Mouse (Mus musculus) limb, embryonic 14.5 days (tissue): Measurements from ENCODE around the gene Dync1i1. TPM values are rescaled to one million over a fixed set of nuclear protein-coding genes. Genes with fewer than 3 reads are reported as not detected.

Experiments used
- ATAC-seq: fragments of 200-750 bp; cut with Nextera tagmentation; 2 replicates; pipeline ENCODE4 v1.8.0; 2017; ENCODE audit warnings: low read depth, moderate number of reproducible peaks, moderate TSS enrichment; ENCODE audit not compliant: low FRiP score
- DNase-seq: peaks from one replicate; pipeline ENCODE4 v3.0.0-alpha.2; 2015; ENCODE audit warnings: low spot score
- H3K27ac ChIP-seq: fragments of 300-500 bp; sonication (generic); replicated peaks from 2 replicates; pipeline ENCODE4 v1.5.1; 2014; ENCODE audit warnings: low read depth, mild to moderate bottlenecking, low read length, moderate library complexity, mixed read lengths
- H3K27me3 ChIP-seq: fragments of 300-500 bp; sonication (generic); 2 replicates; pipeline ENCODE4 v1.6.1; 2014; ENCODE audit warnings: low read length, mixed read lengths; ENCODE audit not compliant: control insufficient read depth, insufficient read depth
- H3K36me3 ChIP-seq: fragments of 300-500 bp; sonication (generic); 2 replicates; pipeline ENCODE4 v1.6.1; 2014; ENCODE audit warnings: mild to moderate bottlenecking, low read length, moderate library complexity, mixed read lengths; ENCODE audit not compliant: control insufficient read depth, insufficient read depth
- H3K4me1 ChIP-seq: fragments of 300-500 bp; sonication (generic); 2 replicates; pipeline ENCODE4 v1.6.1; 2014; ENCODE audit warnings: antibody characterized with exemption, low read length, mixed read lengths; ENCODE audit not compliant: control insufficient read depth, insufficient read depth
- H3K4me2 ChIP-seq: fragments of 300-500 bp; sonication (generic); replicated peaks from 2 replicates; pipeline ENCODE4 v1.6.1; 2014; ENCODE audit warnings: low read depth, mild to moderate bottlenecking, low read length, moderate library complexity; ENCODE audit not compliant: severe bottlenecking
- H3K4me3 ChIP-seq: fragments of 300-500 bp; sonication (generic); replicated peaks from 2 replicates; pipeline ENCODE4 v1.5.1; 2014; ENCODE audit warnings: low read length
- H3K9ac ChIP-seq: fragments of 300-500 bp; sonication (generic); 2 replicates; pipeline ENCODE4 v1.6.1; 2014; ENCODE audit warnings: mild to moderate bottlenecking, low read depth, low read length, moderate library complexity; ENCODE audit not compliant: severe bottlenecking
- H3K9me3 ChIP-seq: fragments of 300-500 bp; sonication (generic); 2 replicates; pipeline ENCODE4 v1.6.1; 2016; ENCODE audit warnings: low read length; ENCODE audit not compliant: control insufficient read depth
- POLR2A ChIP-seq: fragments of 200-500 bp; IDR thresholded peaks from 2 replicates; pipeline ENCODE4 v1.8.0; 2012; ENCODE audit warnings: inconsistent platforms, mild to moderate bottlenecking, moderate library complexity, borderline replicate concordance; ENCODE audit not compliant: insufficient read depth, insufficient read length; ENCODE audit errors: extremely low read depth
- WGBS: fragments of 180-500 bp; shearing (Covaris S2); extraction: QIAGEN DNeasy Blood & Tissue Kit; methylation state at CpG from one replicate; pipeline ENCODE4 v1.1.7; 2014; 5-methylcytosine and 5-hydroxymethylcytosine counted together
- polyA plus RNA-seq, 2 experiments: library from polyadenylated mRNA; depleted of rRNA in 1 of 2; stranded (reverse) in 1 of 2; unstranded in 1 of 2; fragments of >200 nt; fragmentation: Nextera tagmentation in 1 of 2; extraction: Ambion mirVana in 1 of 2; gene quantifications; 2 replicates each; pipeline versions ENCODE4 v1.2.1 to v1.2.3; 2012 to 2014

Gene Dync1i1
- polyA plus RNA-seq, 2 experiments = 10.0 to 12.4 TPM

DNA sequence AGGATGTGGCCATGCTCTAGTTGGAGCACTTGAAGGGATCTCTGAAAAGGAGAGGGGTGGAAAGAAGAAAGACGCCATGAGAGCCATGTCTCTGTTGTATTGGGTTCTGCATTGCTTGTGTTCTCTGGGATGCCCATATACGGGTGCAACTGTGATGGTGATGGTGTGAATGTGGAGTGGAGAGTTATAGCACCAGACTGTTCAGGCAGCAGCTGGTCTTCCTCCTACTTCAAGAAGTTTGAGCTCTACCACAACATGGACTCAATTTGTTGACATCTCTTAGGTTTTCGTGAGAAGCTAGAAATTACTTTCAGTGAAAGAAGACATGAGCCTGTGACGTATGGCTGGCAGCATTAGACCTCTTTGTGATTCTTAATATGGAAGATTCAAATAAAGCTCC, 44.8 kb downstream of the Dync1i1 start:
- H3K27me3 ChIP-seq = no peaks in the 10 kb centered on the region
- H3K4me1 ChIP-seq = no peaks in the 10 kb centered on the region
- H3K9me3 ChIP-seq = no peaks in the 10 kb centered on the region
- H3K36me3 ChIP-seq = no peaks in the 10 kb centered on the region
- ATAC-seq = no peak
- WGBS = 87% methylated on average over 4 of the region's 4 CpGs
- no peak for DNase-seq
- H3K4me2 ChIP-seq = no peak overlapping the region
- no peak overlapping the region for H3K27ac ChIP-seq
- no peak for TF ChIP-seq POLR2A
- H3K9ac ChIP-seq = no peak overlapping the region
- no peak overlapping the region for H3K4me3 ChIP-seq

DNA sequence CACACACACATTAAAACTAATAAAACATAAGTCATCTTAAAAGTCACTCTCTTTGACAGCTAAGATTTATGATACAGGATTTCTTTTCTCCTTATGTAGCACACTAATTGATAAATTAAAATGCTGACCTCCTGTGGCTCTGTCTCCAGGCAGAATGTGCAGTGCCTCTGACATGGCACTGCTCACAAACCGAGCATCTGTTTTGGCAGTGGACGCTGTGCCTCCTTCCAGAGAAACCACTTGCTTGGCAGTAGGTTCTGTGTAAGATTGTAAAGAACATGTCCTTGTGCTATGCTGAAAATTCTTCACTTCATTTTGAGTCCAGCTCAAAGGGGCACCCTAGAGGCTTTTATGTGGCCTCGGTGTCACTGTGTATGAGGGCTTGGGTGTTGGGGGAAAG, 50.0 kb downstream of the Dync1i1 start:
- H3K27ac ChIP-seq = no peak overlapping the region
- no peak for TF ChIP-seq POLR2A
- no peak overlapping the region for H3K9ac ChIP-seq
- DNase-seq (no peak), ATAC-seq (no peak)
- H3K4me3 ChIP-seq = no peak overlapping the region
- no peaks in the 10 kb centered on the region for H3K4me1 ChIP-seq
- WGBS = 44% methylated on average over 3 of the region's 3 CpGs
- H3K27me3 ChIP-seq = no peaks in the 10 kb centered on the region
- no peaks in the 10 kb centered on the region for H3K36me3 ChIP-seq
- H3K9me3 ChIP-seq = no peaks in the 10 kb centered on the region
- no peak overlapping the region for H3K4me2 ChIP-seq

DNA sequence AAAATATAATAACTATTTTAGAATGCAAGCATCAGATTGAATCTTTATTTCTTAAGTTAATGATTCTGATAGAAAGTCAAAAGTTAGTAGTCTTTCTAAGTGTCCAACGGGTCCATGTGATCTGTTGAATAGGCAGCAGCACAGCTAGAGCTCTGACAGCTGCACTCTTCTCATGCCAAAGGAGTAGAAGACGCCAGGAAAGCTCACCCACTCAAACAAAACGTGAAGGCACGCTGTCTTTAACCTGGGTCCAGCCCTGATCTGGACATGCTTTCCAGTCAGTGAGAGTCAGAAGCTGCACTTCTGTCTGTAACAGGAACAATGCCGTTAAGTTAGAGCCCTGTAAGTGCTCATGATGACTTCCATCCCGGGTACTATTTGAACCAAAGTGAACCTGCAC, 56.3 kb downstream of the Dync1i1 start:
- no peak overlapping the region for H3K9ac ChIP-seq
- H3K4me2 ChIP-seq = no peak overlapping the region
- no peak overlapping the region for H3K4me3 ChIP-seq
- DNase-seq = peak; percentile 18
- no peaks in the 10 kb centered on the region for H3K27me3 ChIP-seq
- ATAC-seq = no peak
- TF ChIP-seq POLR2A = no peak
- H3K9me3 ChIP-seq = no peaks in the 10 kb centered on the region
- H3K27ac ChIP-seq = no peak overlapping the region
- H3K36me3 ChIP-seq = no peaks in the 10 kb centered on the region
- WGBS = 67% methylated on average over 6 of the region's 6 CpGs
- no peaks in the 10 kb centered on the region for H3K4me1 ChIP-seq

DNA sequence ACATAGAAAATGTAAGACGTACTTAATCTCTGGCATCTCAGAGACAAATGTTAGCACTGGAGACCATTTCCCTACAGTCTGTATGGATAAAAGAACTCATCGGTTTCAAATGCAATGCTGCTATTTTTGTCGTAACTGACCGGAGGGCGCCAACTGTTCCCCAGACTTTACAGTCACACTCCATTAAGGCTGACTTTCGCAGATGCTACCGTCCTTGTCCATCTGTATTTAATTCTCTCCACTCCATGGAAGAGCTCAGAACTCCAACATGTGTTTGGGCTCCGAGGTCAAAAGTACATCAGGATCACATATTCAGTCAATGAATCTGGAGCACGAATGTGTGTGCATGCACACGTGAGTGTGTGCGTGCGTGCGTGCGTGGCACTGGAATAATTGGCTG, 58.4 kb downstream of the Dync1i1 start:
- ATAC-seq = peak; percentile 70; the same call in 1 of the 2 replicates
- peak; percentile 27 for DNase-seq
- no peaks in the 10 kb centered on the region for H3K4me1 ChIP-seq
- H3K27ac ChIP-seq = no peak overlapping the region
- 60% methylated on average over 14 of the region's 14 CpGs for WGBS
- no peak overlapping the region for H3K9ac ChIP-seq
- TF ChIP-seq POLR2A = no peak
- no peaks in the 10 kb centered on the region for H3K36me3 ChIP-seq
- H3K4me2 ChIP-seq = no peak overlapping the region
- H3K27me3 ChIP-seq = no peaks in the 10 kb centered on the region
- no peak overlapping the region for H3K4me3 ChIP-seq
- H3K9me3 ChIP-seq = no peaks in the 10 kb centered on the region

DNA sequence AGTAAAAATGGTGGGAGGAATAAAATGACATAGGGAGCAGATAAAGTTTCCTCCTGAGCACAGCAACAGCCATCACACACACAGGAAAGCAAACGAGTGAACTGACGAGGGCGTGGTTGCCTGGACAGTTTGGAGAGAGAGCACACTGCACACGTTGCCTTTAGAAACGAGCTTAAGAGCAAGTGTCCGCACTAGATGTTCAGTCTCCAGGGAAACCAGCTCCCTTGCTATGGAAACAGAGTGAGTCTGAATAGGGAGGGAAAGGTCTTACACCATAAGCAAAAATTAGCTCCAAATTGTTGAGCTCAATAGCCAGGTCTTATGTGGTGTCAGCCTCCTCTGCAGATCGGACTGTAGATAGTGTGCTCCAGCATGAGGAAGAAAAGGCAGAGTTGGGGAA, 65.2 kb downstream of the Dync1i1 start:
- WGBS = 72% methylated on average over 7 of the region's 7 CpGs
- TF ChIP-seq POLR2A = no peak
- Histone ChIP-seq H3K9me3 (no peaks in the 10 kb centered on the region), H3K27me3 (no peaks in the 10 kb centered on the region), H3K4me3 (no peak overlapping the region), H3K36me3 (no peaks in the 10 kb centered on the region), H3K27ac (no peak overlapping the region), H3K4me2 (no peak overlapping the region), H3K4me1 (no peaks in the 10 kb centered on the region), H3K9ac (no peak overlapping the region)
- no peak for ATAC-seq
- no peak for DNase-seq
